ENCODE assay signal across 1 mouse cellular context in the genomic region with DNA sequence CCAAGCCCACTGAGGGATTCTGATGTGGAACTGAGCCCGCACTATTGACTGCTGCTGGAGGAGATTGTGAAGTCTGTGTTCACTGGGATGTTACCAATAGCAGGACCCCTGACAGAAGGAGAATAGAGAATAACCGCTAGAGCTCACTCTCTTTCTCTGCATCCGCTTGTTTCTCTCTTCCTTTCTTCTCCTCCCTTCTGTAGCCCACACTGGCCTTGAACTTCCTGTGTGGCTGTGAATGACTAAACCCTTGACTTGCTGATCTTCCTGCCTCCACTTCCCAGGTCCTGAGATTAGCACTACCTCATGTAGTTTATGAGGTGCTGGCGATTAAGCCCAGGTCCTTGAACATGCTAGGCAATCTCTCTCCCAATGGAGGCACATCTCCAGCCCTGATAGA.
TF ChIP-seq lines count a peak whose summit lies in the region.

No protein-coding gene starts in this region.

TF ChIP-seq in MEL, 35 proteins besides CTCF, POLR2A, EP300 and RAD21:
- no peak for TF ChIP-seq CHD2 (IDR thresholded peaks at IDR 0.05; ENCODE audit: low read length)
- no peak for TF ChIP-seq SMC3 (IDR thresholded peaks at IDR 0.05; ENCODE audit: low read depth, low read length)
- no peak for TF ChIP-seq JUND (IDR thresholded peaks at IDR 0.05; ENCODE audit: low read depth, low read length)
- TF ChIP-seq MYB (IDR thresholded peaks at IDR 0.05; ENCODE audit: low read depth, low read length) = no peak
- TF ChIP-seq SIN3A (IDR thresholded peaks at IDR 0.05; ENCODE audit: low read length) = no peak
- TF ChIP-seq ETS1 (IDR thresholded peaks at IDR 0.05; ENCODE audit: low read depth, low read length) = no peak
- TF ChIP-seq MAFK (IDR thresholded peaks at IDR 0.05; ENCODE audit: borderline replicate concordance, low read depth, low read length) = no peak
- no peak for TF ChIP-seq POLR2AphosphoS5 (IDR thresholded peaks at IDR 0.05; ENCODE audit: borderline replicate concordance, low read depth, low read length)
- no peak for TF ChIP-seq HCFC1 (IDR thresholded peaks at IDR 0.05; ENCODE audit: low read depth, low read length)
- TF ChIP-seq MYC (IDR thresholded peaks at IDR 0.05; ENCODE audit: low read depth, low read length) = no peak
- TF ChIP-seq NELFE (IDR thresholded peaks at IDR 0.05; ENCODE audit: low read depth, low read length) = no peak
- TF ChIP-seq ZKSCAN1 (IDR thresholded peaks at IDR 0.05; ENCODE audit: low read depth, low read length) = no peak
- TF ChIP-seq POLR2AphosphoS2 (IDR thresholded peaks at IDR 0.05; ENCODE audit: low read length) = no peak
- no peak for TF ChIP-seq MAZ (IDR thresholded peaks at IDR 0.05; ENCODE audit: low read depth, low read length)
- TF ChIP-seq GABPA (IDR thresholded peaks at IDR 0.05; ENCODE audit: low read depth, low read length) = no peak
- TF ChIP-seq TCF12 (IDR thresholded peaks at IDR 0.05; ENCODE audit: low read depth, low read length) = no peak
